Mouse (Mus musculus): Measurements from ENCODE around the gene Mcrip2.
A peak's percentile ranks its signal among the peaks of the same experiment; 100 is the strongest.

- TF ChIP-seq CTCF (conservative IDR thresholded peaks at IDR 0.05 in 1 of 2, IDR thresholded peaks at IDR 0.05 in 1 of 2; ENCODE audit: low read depth in 2 of 2, low read length in 2 of 2): no peak
- no peak for TF ChIP-seq POLR2A (IDR thresholded peaks at IDR 0.05; ENCODE audit: low read depth, low read length)
- TF ChIP-seq CHD1 (IDR thresholded peaks at IDR 0.05; ENCODE audit: low read depth, low read length): no peak
- TF ChIP-seq ETS1 (conservative IDR thresholded peaks at IDR 0.05; ENCODE audit: low read depth, low read length): no peak
- no peak for TF ChIP-seq ZC3H11A (IDR thresholded peaks at IDR 0.05; ENCODE audit: low read depth, low read length)
- no peak for TF ChIP-seq NELFE (IDR thresholded peaks at IDR 0.05; ENCODE audit: low read depth, low read length)
- no peak for TF ChIP-seq ZNF384 (IDR thresholded peaks at IDR 0.05; ENCODE audit: low read depth, low read length)
- TF ChIP-seq CHD2 (IDR thresholded peaks at IDR 0.05; ENCODE audit: low read length): no peak
- TF ChIP-seq TBP (conservative IDR thresholded peaks at IDR 0.05; ENCODE audit: low read depth, low read length): no peak
- TF ChIP-seq MXI1 (IDR thresholded peaks at IDR 0.05; ENCODE audit: low read depth, low read length): peak; percentile 82
These were observed 546 bp downstream of the Mcrip2 start for GRCm38 (mm10) chr17:25867836-25868600.
